Mouse (Mus musculus) B cell, adult 62 days (primary cell): Measurements from ENCODE around the gene Hist1h3f. TPM values are rescaled to one million over a fixed set of nuclear protein-coding genes. Genes with fewer than 3 reads are reported as not detected.

Experiments
- total RNA-seq: library from RNA; stranded (reverse); gene quantifications from 4 replicates; pipeline ENCODE4 v1.2.4, GENCODE M21; 2023

Hist1h3f gene
- 116 to 135 TPM (median 127 TPM) in 4 replicates for total RNA-seq

GRCm38 (mm10) chr13:23543965-23544786, at the start of gene Hist1h3f:
Gene Hist1h3f, plus strand, starts transcription at chr13:23544052.

GRCm38 (mm10) chr13:23530901-23531875, 12.7 kb upstream of the Hist1h3f start, which contains the start of gene Hist1h4h:
Gene Hist1h4h, plus strand, starts transcription at chr13:23531050.

GRCm38 (mm10) chr13:23533560-23534367, 10.1 kb upstream of the Hist1h3f start, which contains the start of gene Hist1h2af:
Gene Hist1h2af, plus strand, starts transcription at chr13:23533906.

GRCm38 (mm10) chr13:23535137-23536075, 8.4 kb upstream of the Hist1h3f start, which contains the start of gene Hist1h3g:
Gene Hist1h3g, plus strand, starts transcription at chr13:23535422.

GRCm38 (mm10) chr13:23542999-23543607, 749 bp upstream of the Hist1h3f start, which contains the start of gene Hist1h2bh:
Gene Hist1h2bh, minus strand, starts transcription at chr13:23543392.

GRCm38 (mm10) chr13:23551146-23551834, 7.4 kb downstream of the Hist1h3f start, which contains the start of gene Hist1h4f:
Gene Hist1h4f, minus strand, starts transcription at chr13:23551648.

GRCm38 (mm10) chr13:23552962-23553361, 9.1 kb downstream of the Hist1h3f start, which contains the start of gene Hist1h1d:
Gene Hist1h1d, plus strand, starts transcription at chr13:23553262.

GRCm38 (mm10) chr13:23561883-23562659, 18.2 kb downstream of the Hist1h3f start, which contains the start of gene Hist1h3e:
Gene Hist1h3e, minus strand, starts transcription at chr13:23562369.

GRCm38 (mm10) chr13:23571022-23571503, 27.2 kb downstream of the Hist1h3f start, which contains the start of the genes Hist1h2ae and Hist1h2bg:
Gene Hist1h2ae, minus strand, starts transcription at chr13:23571220.
Gene Hist1h2bg, plus strand, starts transcription at chr13:23571396.

GRCm38 (mm10) chr13:23573898-23574524, 30.2 kb downstream of the Hist1h3f start, which contains the start of the genes Hist1h2bf and Hist1h2ad:
Gene Hist1h2bf, minus strand, starts transcription at chr13:23574196.
Gene Hist1h2ad, plus strand, starts transcription at chr13:23574381.

GRCm38 (mm10) chr13:23575271-23575851, 31.5 kb downstream of the Hist1h3f start, which contains the start of gene Hist1h3d:
Gene Hist1h3d, plus strand, starts transcription at chr13:23575763.

GRCm38 (mm10) chr13:23581408-23582218, 37.8 kb downstream of the Hist1h3f start, which contains the start of gene Hist1h4d:
Gene Hist1h4d, plus strand, starts transcription at chr13:23581598.

